Comparison of ENCODE assay signal across 20 mouse cellular contexts in genomic region chr1:60962095-60962494, GRCm38 (mm10). TPM values are rescaled to one million over a fixed set of nuclear protein-coding genes. Genes with fewer than 3 reads are reported as not detected.
DNase-seq lines count a peak whose midpoint lies in the region; ATAC-seq and TF ChIP-seq lines count a peak whose summit lies in the region.
"Had no signal": no experiment of that assay in that cellular context is flagged by ENCODE, and none has a peak within 500 bp of the region (broad histone marks: within the 10 kb centered on the region; RNA-seq: fewer than 3 reads in every experiment).

No protein-coding gene starts in this region.

- WGBS in kidney, postnatal 0 days: 88% methylated on average over 4 of the region's 4 CpGs
- 91% methylated on average over 4 of the region's 4 CpGs for WGBS in midbrain, embryonic 11.5 days
- WGBS in midbrain, embryonic 16.5 days: 92% methylated on average over 4 of the region's 4 CpGs
- WGBS in small intestine, adult 2 months: 95% methylated on average over 4 of the region's 4 CpGs

- no peak overlapping the region for H3K27ac ChIP-seq in kidney, postnatal 0 days
- H3K27ac ChIP-seq in midbrain, embryonic 11.5 days (ENCODE audit: low read depth, low read length): no peak overlapping the region
- no peak overlapping the region for H3K27ac ChIP-seq in midbrain, embryonic 16.5 days (ENCODE audit: low read length)
- H3K27ac ChIP-seq in small intestine, adult 2 months (ENCODE audit: insufficient read depth, low read depth, low read length): no peak overlapping the region
- H3K27ac ChIP-seq: forebrain, embryonic 12.5 days; hindbrain, embryonic 13.5 days; lung, embryonic 15.5 days had no signal

- no peaks in the 10 kb centered on the region for H3K4me1 ChIP-seq in kidney, postnatal 0 days (replicated peaks; ENCODE audit: insufficient read depth, low read length)
- no peaks in the 10 kb centered on the region for H3K4me1 ChIP-seq in midbrain, embryonic 11.5 days (ENCODE audit: control insufficient read depth, insufficient read depth, low read length)
- no peaks in the 10 kb centered on the region for H3K4me1 ChIP-seq in midbrain, embryonic 16.5 days (ENCODE audit: control insufficient read depth, insufficient read depth, low read length)
- H3K4me1 ChIP-seq in small intestine, adult 2 months (ENCODE audit: control insufficient read depth, insufficient read depth, insufficient read length, low read length): no peaks in the 10 kb centered on the region
- H3K4me1 ChIP-seq: forebrain, embryonic 12.5 days; hindbrain, embryonic 13.5 days had no signal

- no peaks in the 10 kb centered on the region for H3K9me3 ChIP-seq in kidney, postnatal 0 days (replicated peaks; ENCODE audit: low read length)
- no peaks in the 10 kb centered on the region for H3K9me3 ChIP-seq in midbrain, embryonic 11.5 days (ENCODE audit: control insufficient read depth, low read length)
- no peaks in the 10 kb centered on the region for H3K9me3 ChIP-seq in midbrain, embryonic 16.5 days (replicated peaks; ENCODE audit: control insufficient read depth, low read length, poor library complexity, severe bottlenecking)
- H3K9me3 ChIP-seq: forebrain, embryonic 12.5 days; G1E; hindbrain, embryonic 13.5 days; lung, embryonic 15.5 days had no signal

- peak; percentile 22; the same call in 1 of the 2 replicates for TF ChIP-seq CTCF in kidney, postnatal 0 days (IDR thresholded peaks at IDR 0.05; ENCODE audit: low read depth)
- TF ChIP-seq CTCF in small intestine, adult 2 months (IDR thresholded peaks at IDR 0.05; ENCODE audit: extremely low read depth, insufficient read length, insufficient replicate concordance, low read depth, low read length): peak; percentile 21; the same call in 1 of the 2 replicates

- no peaks in the 10 kb centered on the region for H3K36me3 ChIP-seq in kidney, postnatal 0 days (ENCODE audit: insufficient read depth, low read length)
- H3K36me3 ChIP-seq in midbrain, embryonic 11.5 days (ENCODE audit: control insufficient read depth, insufficient read depth, low read length): no peaks in the 10 kb centered on the region
- H3K36me3 ChIP-seq in midbrain, embryonic 16.5 days (ENCODE audit: control insufficient read depth, insufficient read depth, low read length): no peaks in the 10 kb centered on the region
- H3K36me3 ChIP-seq in small intestine, adult 2 months (ENCODE audit: control insufficient read depth, insufficient read depth, low read length): no peaks in the 10 kb centered on the region
- H3K36me3 ChIP-seq: forebrain, embryonic 12.5 days; G1E; hindbrain, embryonic 13.5 days; lung, embryonic 15.5 days had no signal

- H3K27me3 ChIP-seq in kidney, postnatal 0 days (ENCODE audit: insufficient read depth, low read length): no peaks in the 10 kb centered on the region
- no peaks in the 10 kb centered on the region for H3K27me3 ChIP-seq in midbrain, embryonic 11.5 days (ENCODE audit: control insufficient read depth, insufficient read depth, low read length)
- no peaks in the 10 kb centered on the region for H3K27me3 ChIP-seq in midbrain, embryonic 16.5 days (ENCODE audit: control insufficient read depth, insufficient read depth, low read depth, low read length)
- no peaks in the 10 kb centered on the region for H3K27me3 ChIP-seq in small intestine, adult 2 months (ENCODE audit: control insufficient read depth, insufficient read depth, low read length)
- H3K27me3 ChIP-seq: forebrain, embryonic 12.5 days; hindbrain, embryonic 13.5 days; lung, embryonic 15.5 days had no signal

- ATAC-seq in kidney, postnatal 0 days (replicated peaks; ENCODE audit: low FRiP score, low read depth): no peak
- ATAC-seq in midbrain, embryonic 11.5 days (ENCODE audit: low FRiP score): no peak
- no peak for ATAC-seq in midbrain, embryonic 16.5 days
- ATAC-seq in cerebellum, adult (ENCODE audit: insufficient number of reproducible peaks, low FRiP score, low TSS enrichment): no peak

- no peak overlapping the region for H3K4me2 ChIP-seq in kidney, postnatal 0 days (ENCODE audit: low read length)
- no peak overlapping the region for H3K4me2 ChIP-seq in midbrain, embryonic 11.5 days
- no peak overlapping the region for H3K4me2 ChIP-seq in midbrain, embryonic 16.5 days (ENCODE audit: low read length)
- H3K4me2 ChIP-seq: forebrain, embryonic 12.5 days; hindbrain, embryonic 13.5 days; lung, embryonic 15.5 days had no signal

- DNase-seq in kidney, postnatal 0 days (ENCODE audit: low spot score): no peak
- DNase-seq in kidney, postnatal 10 days: no peak
- DNase-seq in midbrain, embryonic 11.5 days (ENCODE audit: low spot score, missing footprints): peak; percentile 79
- DNase-seq in ES-CJ7 (ENCODE audit: low read depth, low spot score): peak; percentile 30
- DNase-seq: adrenal gland, postnatal 10 days; cerebellum, postnatal 10 days; embryo, embryonic 11 days; heart, adult 18-20 months; heart, postnatal 10 days; kidney, adult 2 months; kidney, postnatal 4 days; layer of hippocampus, postnatal 36 days; thymus, adult 18-20 months had no signal

- H3K9ac ChIP-seq in kidney, postnatal 0 days (ENCODE audit: low read depth, low read length): no peak overlapping the region
- H3K9ac ChIP-seq in midbrain, embryonic 11.5 days (ENCODE audit: low read length): no peak overlapping the region
- no peak overlapping the region for H3K9ac ChIP-seq in midbrain, embryonic 16.5 days (ENCODE audit: low read depth, low read length)
- H3K9ac ChIP-seq: forebrain, embryonic 12.5 days; hindbrain, embryonic 13.5 days; lung, embryonic 15.5 days had no signal

- no peak for TF ChIP-seq POLR2A in small intestine, adult 2 months (IDR thresholded peaks at IDR 0.05; ENCODE audit: low read depth, low read length)

- no peak overlapping the region for H3K4me3 ChIP-seq in kidney, postnatal 0 days (replicated peaks; ENCODE audit: low read depth, low read length)
- H3K4me3 ChIP-seq in midbrain, embryonic 11.5 days (ENCODE audit: low read depth, low read length): no peak overlapping the region
- H3K4me3 ChIP-seq in midbrain, embryonic 16.5 days (ENCODE audit: low read depth, low read length): no peak overlapping the region
- no peak overlapping the region for H3K4me3 ChIP-seq in small intestine, adult 2 months (ENCODE audit: low read depth, low read length)
- H3K4me3 ChIP-seq: forebrain, embryonic 12.5 days; hindbrain, embryonic 13.5 days; lung, embryonic 15.5 days had no signal

RNA-seq across cellular contexts. Expression of gene Icos, which starts 15.6 kb away (rescaled TPM):
- 0.05 and 0.08 TPM in 2 replicates for polyA plus RNA-seq in kidney, postnatal 0 days (2015; fragmentation: Nextera tagmentation; extraction: Ambion mirVana)
- polyA plus RNA-seq in midbrain, embryonic 11.5 days (2014; fragmentation: Nextera tagmentation; extraction: Ambion mirVana): 0.04 and 0.10 TPM in 2 replicates
- 0.05 TPM in 1 of 2 replicates, not detected in the other for polyA plus RNA-seq in midbrain, embryonic 16.5 days (2015; fragmentation: Nextera tagmentation; extraction: Ambion mirVana)
- 0.04 and 0.16 TPM in 2 replicates for polyA plus RNA-seq in small intestine, adult 2 months (2012; rRNA removed)
- polyA plus RNA-seq: G1E had no signal

Comparison
In these comparisons a context has a peak if more than half of its experiments do, and no peak if none do; other contexts are left out.
1. DNase-seq: peak in midbrain, embryonic 11.5 days (single experiment) and ES-CJ7 (single experiment); none in kidney, postnatal 0 days (single experiment) and kidney, postnatal 10 days (single experiment).